Mouse (Mus musculus): ENCODE results near the gene Srsf5.
"Not testable (repeated sequence)": the region's sequence is repeated elsewhere in the genome, so short reads cannot be mapped to it uniquely, and the experiment has no call there.

Srsf5 gene

GRCm38 (mm10) chr12:80945334-80945995 lies at the start of gene Srsf5:
Gene Srsf5 (plus strand): TSS chr12:80945504.
- peak; percentile 99 for DNase-seq

- no peak for DNase-seq
Observed at GRCm38 (mm10) chr12:80909631-80910030, 35.7 kb upstream of the Srsf5 start.

- peak; percentile 56 to 62 for DNase-seq
Observed at GRCm38 (mm10) chr12:80917764-80918163, 27.5 kb upstream of the Srsf5 start.

- no peak for DNase-seq
Observed at GRCm38 (mm10) chr12:80921301-80921700, 24.0 kb upstream of the Srsf5 start.

GRCm38 (mm10) chr12:80922869-80923268 lies 22.4 kb upstream of the Srsf5 start:
- no peak for DNase-seq

GRCm38 (mm10) chr12:80923602-80924001 lies 21.7 kb upstream of the Srsf5 start:
- DNase-seq, result no peak

GRCm38 (mm10) chr12:80924205-80924604 lies 21.1 kb upstream of the Srsf5 start:
- DNase-seq, result no peak

GRCm38 (mm10) chr12:80925919-80926318 lies 19.4 kb upstream of the Srsf5 start:
- DNase-seq, result no peak

- DNase-seq, result no peak
Observed at GRCm38 (mm10) chr12:80926550-80926949, 18.8 kb upstream of the Srsf5 start.

- DNase-seq, result no peak
Observed at GRCm38 (mm10) chr12:80927518-80927917, 17.8 kb upstream of the Srsf5 start.

- DNase-seq, result no peak
Observed at GRCm38 (mm10) chr12:80928881-80929280, 16.4 kb upstream of the Srsf5 start.

- DNase-seq, result no peak
Observed at GRCm38 (mm10) chr12:80930141-80930540, 15.2 kb upstream of the Srsf5 start.

- DNase-seq, result no peak
Observed at GRCm38 (mm10) chr12:80931402-80932140, 13.7 kb upstream of the Srsf5 start.

GRCm38 (mm10) chr12:80932865-80933264 lies 12.4 kb upstream of the Srsf5 start:
- no peak for DNase-seq

- DNase-seq, result no peak
Observed at GRCm38 (mm10) chr12:80936751-80937150, 8.6 kb upstream of the Srsf5 start.

GRCm38 (mm10) chr12:80937331-80938029 lies 7.8 kb upstream of the Srsf5 start:
- no peak for DNase-seq

- peak; percentile 74 to 83 for DNase-seq
Observed at GRCm38 (mm10) chr12:80938642-80939041, 6.7 kb upstream of the Srsf5 start.

GRCm38 (mm10) chr12:80939165-80939564 lies 6.1 kb upstream of the Srsf5 start:
- peak in 1 of 2 experiments; percentile 19 for DNase-seq

GRCm38 (mm10) chr12:80941886-80942285 lies 3.4 kb upstream of the Srsf5 start:
- peak; percentile 33 to 65 for DNase-seq

GRCm38 (mm10) chr12:80943395-80943794 lies 1.9 kb upstream of the Srsf5 start:
- DNase-seq, result no peak

GRCm38 (mm10) chr12:80944204-80944603 lies 1.1 kb upstream of the Srsf5 start:
- DNase-seq, result no peak

- not testable (repeated sequence) for DNase-seq
Observed at GRCm38 (mm10) chr12:80944963-80945333, 356 bp upstream of the Srsf5 start.

- peak; percentile 94 to 97 for DNase-seq
Observed at GRCm38 (mm10) chr12:80945996-80946355, 672 bp downstream of the Srsf5 start.

- no peak for DNase-seq
Observed at GRCm38 (mm10) chr12:80948202-80948601, 2.9 kb downstream of the Srsf5 start.
